Mouse (Mus musculus) regulatory T cell (primary cell): ENCODE measurements at regions not wholly inside any gene's neighbourhood (a gene's known extent, or its start where the extent isn't known, plus 50 kb on each side); places are given as distances from the start of the nearest gene placed in this dataset.

Experiments used
- in situ Hi-C: fragments of 300-600 bp; cut with MboI, MseI; formaldehyde crosslinking; loops from one replicate; pipeline ENCODE4 v1.15.1; 2025; ENCODE audit warnings: high pct_unique_total_duplicates

DNA sequence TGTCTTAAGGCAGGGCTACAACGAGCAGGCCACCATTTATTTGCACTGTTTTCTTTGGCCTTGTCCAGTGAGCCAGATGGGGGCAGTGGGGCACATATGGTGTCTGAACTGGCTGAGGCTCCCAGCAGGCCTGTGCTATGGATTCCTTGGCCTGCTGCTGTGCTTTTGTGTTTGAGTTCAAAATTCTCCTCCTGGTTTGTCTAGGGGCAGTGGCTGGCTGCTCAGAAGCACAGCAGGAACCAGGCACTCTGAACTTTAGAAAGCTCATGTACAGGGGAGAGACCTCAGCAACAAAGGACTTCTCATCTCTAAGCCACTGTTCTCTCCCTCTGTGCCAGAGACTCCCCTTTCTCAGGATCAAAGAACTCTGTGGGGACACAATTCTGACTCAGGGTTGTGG, 370.9 kb downstream of the Bckdhb start:
- in situ Hi-C loops: no loop called here

DNA sequence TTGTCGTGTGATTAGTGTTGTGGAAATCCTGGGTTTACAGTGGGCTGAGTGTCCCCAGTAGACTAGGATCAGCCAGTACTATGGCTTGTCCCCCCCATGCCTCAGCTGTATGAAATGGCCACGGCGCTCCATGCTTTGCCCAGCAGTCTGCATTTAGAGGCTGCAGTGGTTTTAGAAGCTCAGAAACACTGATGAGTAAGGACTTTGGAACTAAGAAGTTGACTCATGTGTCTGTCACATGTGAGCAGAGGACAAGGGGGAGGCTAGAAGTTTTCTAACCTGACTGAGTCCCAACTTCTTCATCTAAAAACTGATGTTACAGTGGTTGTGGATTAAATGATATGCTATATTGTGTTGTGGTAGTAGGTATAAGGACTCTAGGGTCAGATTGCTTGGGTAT, 371.5 kb downstream of the Bckdhb start:
- in situ Hi-C loops: no loop called here

DNA sequence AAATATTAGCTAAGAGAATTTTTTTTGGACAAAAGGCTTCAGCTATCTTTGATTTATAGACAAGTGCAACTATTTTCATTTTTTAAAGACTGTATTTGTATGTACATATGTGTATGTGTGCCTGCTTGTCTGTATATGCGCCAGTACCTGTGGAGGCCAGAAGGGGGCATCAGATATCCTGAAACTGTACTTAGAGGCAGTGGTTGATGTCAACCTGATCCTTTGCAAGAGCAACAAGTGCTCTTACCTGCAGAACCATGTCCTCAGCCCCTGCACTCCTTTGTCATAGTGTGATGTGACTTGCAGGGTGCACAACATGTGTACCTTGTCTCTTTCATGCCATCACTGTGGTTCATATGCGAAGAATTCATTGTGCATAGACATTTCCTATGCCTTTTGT, 379.5 kb downstream of the Bckdhb start:
- in situ Hi-C loops: no loop called here

DNA sequence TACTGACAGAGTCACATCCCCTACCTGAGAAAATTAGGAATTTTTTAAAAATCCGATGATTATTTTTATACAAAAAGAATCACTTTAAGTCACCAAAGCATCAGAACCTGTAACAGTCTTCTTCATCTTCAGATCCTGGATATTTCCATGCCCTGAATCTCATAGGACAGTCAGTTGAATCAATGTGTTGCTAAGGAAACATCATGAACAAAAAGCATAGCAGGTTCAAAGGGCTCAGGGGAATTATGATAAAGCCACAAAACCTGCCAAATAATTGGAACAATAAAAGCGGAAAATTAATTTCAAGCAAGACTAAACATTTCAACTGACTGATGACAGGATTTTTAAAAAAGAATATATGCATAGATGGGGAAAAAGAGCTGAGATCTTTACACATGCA, 393.9 kb downstream of the Bckdhb start:
- in situ Hi-C loops: no loop called here

DNA sequence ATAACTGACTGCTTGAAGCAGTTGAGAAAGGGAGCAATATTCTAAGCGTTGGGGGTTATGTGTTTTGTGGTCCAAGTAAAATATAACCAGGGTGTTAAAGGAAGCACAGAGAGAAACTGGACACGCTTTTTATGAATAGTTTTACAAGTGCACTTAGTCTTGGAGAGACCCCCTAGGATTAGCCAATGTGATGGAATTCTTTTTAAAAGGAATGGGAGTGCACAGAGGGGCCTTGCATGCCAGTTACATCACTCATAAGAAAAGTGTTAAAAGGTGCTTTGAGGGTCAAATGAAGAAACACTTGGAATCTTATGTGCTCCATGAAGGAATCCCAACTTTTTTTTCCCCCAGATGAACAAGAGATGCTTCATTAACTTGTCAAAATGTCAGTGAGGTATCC, 394.4 kb downstream of the Bckdhb start:
- in situ Hi-C loops: no loop called here

DNA sequence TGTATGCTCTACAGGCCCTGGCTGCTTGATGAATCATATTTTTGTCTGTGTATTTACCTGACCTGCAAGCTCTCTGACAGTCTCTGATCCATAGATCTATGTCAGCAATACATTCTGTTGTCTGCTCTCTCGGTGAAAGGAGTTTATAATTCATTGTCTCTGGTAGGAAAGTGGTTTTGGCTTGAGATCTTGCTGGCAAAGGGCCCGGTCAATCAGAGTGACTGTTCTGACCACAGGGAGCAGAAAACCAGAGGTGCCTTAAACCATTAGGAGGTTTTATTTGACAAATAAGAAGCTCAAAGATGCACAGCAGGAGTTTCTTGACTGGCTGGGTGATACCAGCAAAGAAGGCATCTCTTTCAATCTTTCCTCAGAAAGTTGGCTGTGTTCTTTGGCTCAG, 398.2 kb downstream of the Bckdhb start:
- in situ Hi-C loops: no loop called here

DNA sequence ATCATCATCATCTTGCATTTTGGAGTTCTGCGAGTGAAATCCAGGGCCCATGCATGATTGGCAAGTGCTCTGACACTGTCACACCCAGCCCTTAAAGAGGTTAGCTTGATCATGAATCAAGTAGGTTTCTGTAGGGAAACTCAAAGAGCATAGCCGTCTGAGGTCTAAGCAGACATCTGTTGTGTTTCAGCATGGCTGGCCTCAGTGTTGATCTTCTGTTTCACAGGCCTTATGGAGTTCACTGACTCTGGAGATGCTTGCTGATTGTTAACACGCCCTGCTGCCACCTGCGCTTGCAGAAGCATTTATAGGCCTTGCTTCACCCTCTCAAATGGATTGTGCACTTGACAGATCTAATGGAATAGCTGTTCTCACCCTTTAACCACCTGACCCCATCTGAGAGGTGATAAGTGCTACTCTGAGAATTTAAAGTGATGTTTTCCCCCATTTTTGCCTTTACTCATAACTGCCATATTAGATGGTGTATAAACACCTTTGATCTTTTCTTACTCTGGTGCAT, 406.2 kb downstream of the Bckdhb start:
- in situ Hi-C loops: no loop called here

DNA sequence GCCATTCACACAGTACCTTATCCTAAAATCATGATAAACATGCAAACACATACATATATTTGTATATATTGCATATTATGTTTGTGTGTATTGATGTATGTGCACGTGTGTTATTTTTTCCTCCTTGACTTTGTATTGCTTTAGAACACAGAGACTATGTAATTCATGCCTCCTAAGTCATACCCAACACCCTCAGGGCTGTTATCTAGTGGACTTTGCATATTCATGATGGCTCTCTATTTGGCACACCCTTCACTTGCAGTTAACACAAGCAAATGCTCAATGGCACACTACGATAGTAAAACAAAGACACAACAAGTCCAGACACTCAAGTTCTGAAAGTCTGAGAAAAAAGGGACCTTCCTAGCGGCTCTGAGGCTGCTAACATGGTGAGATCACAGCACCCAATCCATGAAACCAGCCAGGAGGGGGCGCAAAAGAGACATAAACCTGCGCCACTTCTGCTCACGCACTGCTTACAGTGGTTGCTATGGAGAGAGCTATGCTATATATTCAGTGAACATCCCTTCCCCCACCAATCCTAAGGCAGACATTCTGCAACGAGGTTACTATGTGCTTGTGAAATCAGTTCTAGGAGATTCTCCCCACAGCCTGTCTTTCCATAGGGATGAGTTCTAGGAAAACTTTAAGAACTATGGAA, 418.6 kb downstream of the Bckdhb start:
- in situ Hi-C loops: no loop called here

DNA sequence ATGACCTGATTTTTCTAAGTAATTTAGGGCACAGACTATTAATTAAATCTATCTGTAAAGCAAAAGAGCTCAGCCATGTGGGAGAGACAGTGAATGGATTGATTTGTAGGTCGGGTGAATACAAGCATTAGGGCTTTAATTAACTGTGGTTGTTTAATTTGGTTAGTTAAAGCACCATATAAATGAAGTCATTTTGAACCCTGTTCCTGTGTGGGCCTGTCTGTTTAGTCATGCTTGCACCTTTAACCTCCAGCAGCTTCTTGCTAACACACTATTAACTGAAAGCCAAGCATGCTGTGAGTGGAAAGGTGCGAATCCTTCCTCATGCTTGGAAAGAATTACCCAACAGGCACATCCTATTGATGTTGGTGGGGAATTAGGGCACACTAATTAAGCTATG, 425.3 kb downstream of the Bckdhb start:
- in situ Hi-C loops: no loop called here

DNA sequence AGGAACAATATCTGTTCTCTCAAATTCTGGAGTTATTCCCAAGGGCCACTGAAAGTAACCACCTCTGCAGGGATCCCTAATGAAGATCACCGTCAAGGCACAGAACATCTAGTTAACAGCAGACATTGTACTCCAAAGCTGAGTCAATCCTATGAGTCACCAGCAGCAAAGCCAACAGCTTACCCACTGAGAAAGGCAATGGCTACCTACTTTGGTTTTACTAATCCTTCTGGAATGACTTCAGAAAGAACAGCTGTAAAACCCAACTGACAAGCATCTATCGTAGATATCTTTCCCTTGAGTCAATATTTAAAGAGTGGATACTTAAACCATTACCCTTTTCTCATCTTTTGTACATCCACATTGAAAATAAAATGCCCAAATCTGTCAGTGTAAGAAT, 429.5 kb downstream of the Bckdhb start:
- in situ Hi-C loops: no loop called here

DNA sequence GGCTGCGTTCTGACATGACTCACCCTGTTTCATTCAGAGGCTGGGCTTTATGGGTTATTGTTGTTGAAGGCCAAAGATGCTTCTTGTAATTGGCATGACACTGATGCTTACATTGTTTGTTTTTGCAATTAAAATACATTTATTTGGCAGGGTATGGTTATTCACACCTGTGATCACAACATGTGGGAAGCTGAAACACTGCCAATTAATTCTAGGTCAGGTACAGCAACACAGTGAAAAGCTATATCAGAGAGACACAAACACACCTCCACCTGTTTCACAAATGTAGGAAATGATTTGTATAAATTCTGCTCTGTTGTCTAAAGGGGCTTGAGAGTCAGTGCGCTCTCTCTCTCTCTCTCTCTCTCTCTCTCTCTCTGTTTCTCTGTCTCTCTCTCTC, 431.2 kb downstream of the Bckdhb start:
- in situ Hi-C loops: no loop called here

DNA sequence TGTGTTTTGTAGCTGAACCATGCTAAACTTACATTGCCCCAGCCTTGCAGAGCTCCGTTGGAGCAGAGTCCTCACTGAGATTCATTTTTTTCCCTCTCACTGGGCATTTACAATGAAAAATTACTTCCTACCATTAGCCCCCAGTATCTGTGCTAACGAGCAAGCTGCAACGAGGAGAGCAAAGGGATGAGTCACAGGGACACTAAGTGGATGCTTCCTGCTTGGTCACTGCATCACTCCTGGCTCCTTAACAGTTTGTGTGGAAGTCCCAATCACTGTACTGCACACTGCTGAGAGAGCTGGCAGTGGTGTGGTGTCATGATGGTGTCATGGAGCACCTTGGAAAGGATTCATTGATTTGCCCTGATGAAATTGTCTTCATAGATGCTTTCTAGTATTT, 434.9 kb downstream of the Bckdhb start:
- in situ Hi-C loops: no loop called here

DNA sequence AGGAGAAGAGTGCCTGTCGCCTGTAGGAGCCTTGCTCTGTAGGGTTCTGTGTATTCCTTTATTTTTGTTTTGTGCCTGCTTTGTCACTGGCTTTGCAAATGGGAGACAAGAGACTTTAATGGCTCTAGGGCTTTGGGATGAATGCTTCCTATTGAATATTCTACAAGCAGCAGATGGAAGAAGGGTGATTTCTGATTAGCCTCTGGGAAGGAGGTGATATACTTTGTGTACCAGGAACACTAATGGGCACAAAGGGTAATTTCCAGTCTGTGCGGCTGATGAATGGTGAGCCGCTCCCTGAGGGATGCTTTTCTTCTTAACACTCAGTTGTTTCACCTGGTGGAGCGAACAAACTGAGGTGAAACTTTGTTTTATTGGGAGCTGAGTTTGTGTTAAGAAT, 435.5 kb downstream of the Bckdhb start:
- in situ Hi-C loops: no loop called here

DNA sequence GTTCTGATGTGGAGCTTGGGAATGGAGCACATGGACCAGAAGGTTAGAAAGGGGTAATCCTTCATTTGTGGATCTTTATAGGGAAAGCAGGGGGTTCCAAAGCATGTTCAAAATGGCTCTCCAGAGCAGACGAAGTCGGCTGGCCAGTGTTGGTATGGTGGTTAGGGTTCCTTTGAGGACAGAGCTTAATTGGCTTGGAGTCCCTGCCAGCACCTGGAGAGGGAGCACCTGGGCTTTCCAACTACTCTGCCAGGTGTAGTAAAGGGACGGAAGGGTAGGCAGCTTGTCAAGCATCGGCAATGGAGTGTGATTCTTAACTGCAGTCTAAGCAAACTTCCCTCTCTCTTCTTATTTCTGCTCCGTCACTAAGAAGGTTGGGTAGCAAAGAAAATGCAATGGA, 438.5 kb downstream of the Bckdhb start:
- in situ Hi-C loops: no loop called here

DNA sequence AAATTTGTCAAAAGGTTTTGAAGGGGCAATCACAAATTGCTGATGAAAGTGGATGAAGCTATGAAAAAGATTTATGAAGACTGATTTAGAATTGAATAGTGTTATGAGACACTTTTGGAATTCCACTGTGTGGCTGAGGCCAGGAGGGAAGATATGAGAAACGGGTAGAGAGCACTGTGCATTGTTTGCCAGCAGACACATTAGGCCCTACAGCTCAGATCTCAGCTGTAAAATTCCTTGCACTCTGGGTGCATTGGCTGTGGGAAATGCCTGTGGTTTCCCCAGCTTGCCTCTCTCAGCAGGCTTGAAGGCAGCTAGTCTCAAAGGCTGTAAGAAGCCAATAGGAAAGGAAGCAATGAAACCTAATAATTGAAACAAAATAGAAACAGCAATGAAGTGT, 444.3 kb downstream of the Bckdhb start:
- in situ Hi-C loops: no loop called here

DNA sequence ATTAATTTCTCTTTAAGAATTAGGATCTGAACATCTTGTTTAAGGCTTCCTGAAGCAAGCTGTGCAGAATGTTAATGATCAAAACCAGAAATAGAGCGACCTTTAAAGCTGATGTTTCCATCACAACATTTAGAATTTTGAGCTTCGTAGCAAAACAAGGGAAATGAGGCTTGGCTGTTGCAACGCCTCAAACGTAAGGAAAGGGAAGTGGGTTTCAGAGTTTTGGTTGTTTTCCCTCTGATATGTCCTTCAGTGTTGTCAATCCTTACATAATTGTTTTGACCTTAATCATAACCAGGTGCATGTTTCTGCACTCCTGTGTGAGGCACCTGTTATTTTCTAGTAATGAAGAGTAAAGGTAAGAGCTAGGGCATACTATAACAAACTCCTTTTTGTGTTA, 445.3 kb downstream of the Bckdhb start:
- in situ Hi-C loops: no loop called here

DNA sequence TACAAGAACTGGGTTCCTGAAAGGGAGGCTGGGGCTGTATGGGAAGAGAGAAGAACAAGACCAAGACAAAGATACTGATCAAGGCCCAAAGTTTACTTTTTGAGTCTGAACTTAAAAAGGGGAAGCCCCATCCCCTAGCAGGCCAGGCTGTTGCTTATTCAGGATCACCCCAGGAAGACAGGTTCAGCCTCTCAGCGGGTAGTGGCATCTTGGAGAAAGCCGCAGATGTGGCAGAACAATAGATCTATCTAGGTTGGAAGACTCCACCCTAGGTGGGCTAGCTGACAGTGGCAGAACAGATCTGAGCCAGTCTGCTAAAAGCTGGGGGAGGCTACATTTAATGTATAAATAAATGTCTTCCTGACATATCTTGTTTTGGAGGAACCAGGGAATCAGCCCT, 450.8 kb downstream of the Bckdhb start:
- in situ Hi-C loops: no loop called here

DNA sequence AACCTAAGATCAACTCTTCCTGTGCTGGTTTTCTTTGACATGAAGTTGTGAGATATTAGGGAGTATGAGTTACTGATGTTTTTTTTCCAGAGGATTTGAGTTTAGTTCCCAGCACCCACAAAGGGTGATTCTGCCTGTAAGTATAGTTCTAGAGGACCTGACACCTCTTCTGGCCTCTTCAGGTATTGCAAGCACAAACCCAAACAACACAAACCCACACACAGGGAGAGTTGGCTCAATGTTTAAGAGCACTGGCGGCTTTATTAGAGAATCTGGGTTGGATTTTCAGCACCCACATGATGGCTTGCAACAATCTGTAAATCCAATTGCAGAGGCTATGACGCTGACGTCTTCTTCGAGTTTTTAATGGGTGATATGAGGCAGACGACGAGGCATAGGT, 451.7 kb downstream of the Bckdhb start:
- in situ Hi-C loops: no loop called here

DNA sequence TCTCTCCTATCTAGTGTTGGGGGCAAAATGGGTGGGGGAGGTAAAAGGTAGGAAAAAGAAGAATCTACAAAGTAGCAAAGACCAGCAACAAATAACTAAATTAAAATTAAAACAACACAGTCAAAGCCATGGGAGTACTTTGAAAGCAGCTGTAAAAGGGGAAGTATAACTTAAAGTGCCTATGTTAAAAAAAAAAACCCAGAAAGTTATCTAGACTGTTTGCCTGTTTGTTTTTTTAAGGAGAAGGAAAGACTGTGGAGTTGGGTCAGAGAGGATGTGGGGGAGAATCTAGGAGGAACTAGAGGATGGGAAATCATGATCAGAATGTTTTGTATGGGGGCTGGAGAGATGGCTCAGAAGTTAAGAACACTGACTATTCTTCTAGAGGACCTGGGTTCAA, 457.0 kb downstream of the Bckdhb start:
- in situ Hi-C loops: no loop called here

DNA sequence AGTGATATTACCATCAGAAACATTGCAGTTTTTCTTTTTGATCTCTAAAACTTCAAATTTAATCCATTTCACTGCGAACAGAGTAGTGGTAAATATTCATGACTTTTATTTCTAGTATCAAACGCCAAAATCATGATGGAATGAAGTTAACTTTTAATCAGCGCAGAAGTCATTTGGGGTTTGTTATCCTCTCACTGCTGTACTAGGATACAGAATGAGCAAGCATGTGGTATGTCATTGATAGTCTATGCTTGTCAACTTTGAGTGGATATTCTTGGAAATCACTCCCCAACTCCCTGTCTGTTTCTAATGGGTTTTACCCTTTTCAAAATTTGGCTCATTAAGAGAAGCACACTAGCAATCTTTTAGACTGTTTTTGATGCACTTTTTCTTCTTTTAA, 464.9 kb downstream of the Bckdhb start:
- in situ Hi-C loops: no loop called here

DNA sequence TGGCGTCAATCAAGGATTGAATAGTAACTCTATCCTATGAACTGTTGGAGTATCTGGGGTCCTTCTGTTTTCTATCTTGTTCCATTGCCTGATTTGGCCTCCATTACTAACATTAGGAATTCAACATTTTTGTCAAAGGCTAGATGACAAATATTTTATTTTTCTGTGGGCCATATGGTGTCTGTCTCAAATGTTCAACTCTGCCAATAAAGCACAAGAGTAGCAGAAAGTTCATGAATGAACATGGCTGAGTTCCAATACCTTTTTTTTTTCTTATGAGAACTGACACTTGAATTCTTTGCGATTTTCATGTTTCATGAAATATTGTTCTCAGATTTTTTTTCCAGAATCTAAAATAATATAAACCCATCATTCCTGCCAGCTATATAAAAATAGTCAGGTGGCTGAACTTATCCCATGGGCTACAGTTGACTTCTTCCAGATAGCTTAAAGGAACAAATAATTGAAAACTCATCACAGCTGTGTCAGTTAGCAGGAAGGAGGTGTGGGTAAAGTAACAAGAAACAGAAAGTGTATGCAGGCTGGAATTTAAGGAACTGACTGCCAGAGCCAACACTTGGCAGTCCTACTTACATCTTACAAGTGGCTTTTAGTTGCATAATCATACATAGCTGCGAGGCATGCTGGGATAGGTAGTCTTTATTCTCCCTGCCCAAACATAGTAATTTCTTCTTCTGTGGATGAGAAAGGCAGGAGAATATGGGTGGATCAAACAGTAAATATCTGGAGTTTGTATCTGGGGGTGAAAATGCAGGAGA, 469.8 kb downstream of the Bckdhb start:
- in situ Hi-C loops: no loop called here

DNA sequence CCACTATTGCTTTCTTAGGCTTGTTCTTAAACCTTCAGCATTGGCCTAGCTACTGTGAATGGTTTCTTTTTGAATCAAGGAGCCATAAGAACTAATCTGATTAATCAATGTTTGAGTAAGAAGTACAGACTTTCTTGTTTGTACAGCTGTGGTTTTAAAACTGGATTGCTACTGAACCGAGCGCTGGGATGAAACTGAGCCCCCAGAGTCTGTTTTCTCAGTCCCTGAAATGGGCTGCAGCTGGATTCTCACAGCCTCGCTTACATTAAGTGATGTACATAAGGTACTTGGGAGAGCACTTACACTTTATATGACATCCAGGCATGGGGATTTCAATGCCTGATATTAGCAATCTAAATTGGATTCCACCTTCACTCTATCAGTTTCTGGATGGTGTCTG, 474.5 kb downstream of the Bckdhb start:
- in situ Hi-C loops: no loop called here
